ENCODE assay signal across 1 mouse cellular context in the genomic region with DNA sequence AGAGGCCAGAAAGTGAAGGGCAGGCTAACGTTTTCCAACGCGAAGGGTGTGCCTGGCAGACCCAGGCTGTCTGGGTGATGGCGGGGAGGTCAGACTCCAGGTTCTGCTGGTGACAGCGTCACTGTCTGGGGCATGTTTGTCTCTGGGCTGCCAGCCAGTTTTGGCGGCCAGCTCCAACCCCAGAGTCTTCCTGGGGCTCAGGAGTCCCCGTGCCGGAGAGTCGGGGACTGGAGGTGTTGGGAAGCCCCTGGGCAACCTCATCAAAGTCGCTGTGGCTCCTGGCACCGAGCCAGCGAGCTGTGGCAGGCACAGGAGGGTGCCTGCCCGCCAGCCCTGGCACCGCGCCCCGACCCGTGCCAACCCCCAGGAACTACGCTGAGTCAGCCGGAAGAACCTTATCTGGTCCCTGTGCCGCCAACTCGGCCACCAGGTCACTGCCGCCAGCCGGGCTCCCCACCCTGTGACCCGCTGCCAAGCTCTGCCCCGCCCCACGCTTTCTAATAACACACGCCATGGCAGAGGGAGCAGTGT.
TF ChIP-seq lines count a peak whose summit lies in the region.

No protein-coding gene starts in this region.

TF ChIP-seq in ES-E14, 5 proteins besides CTCF, POLR2A, EP300 and RAD21:
- no peak for TF ChIP-seq MAFK (IDR thresholded peaks at IDR 0.05; ENCODE audit: insufficient read depth, low read depth, low read length)
- no peak for TF ChIP-seq ZNF384 (IDR thresholded peaks at IDR 0.05; ENCODE audit: low read depth, low read length)
- TF ChIP-seq CHD2 (IDR thresholded peaks at IDR 0.05; ENCODE audit: low read depth, low read length), result no peak
- TF ChIP-seq HCFC1 (IDR thresholded peaks at IDR 0.05; ENCODE audit: borderline replicate concordance, insufficient read depth, low read length), result no peak
